Mouse (Mus musculus) retina, postnatal 7 days (tissue): ENCODE results near the gene Ryr1.

Experiments used
- DNase-seq: peaks from one replicate; pipeline ENCODE4 v3.0.0-alpha.2; 2012; ENCODE audit warnings: low read depth, low spot score

Ryr1 gene

DNA sequence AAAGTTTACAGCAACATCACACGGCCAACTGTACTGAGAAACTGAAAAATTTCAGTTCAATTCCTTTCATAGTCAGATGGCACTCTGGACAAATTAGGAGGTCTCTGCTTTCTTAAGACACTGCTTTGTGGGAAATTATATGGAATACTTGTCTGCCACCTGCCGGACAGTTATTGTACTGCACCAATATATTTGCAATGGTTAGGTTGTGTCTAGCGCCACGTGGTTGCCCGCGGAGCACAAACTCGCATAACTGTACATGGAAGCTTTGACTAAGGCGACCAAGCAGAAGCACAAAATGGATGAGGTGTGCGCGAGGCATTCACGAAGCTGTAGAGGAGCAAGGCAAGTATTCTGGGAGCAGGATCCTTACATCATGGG, 85.4 kb downstream of the Ryr1 start:
- peak; percentile 84 for DNase-seq

DNA sequence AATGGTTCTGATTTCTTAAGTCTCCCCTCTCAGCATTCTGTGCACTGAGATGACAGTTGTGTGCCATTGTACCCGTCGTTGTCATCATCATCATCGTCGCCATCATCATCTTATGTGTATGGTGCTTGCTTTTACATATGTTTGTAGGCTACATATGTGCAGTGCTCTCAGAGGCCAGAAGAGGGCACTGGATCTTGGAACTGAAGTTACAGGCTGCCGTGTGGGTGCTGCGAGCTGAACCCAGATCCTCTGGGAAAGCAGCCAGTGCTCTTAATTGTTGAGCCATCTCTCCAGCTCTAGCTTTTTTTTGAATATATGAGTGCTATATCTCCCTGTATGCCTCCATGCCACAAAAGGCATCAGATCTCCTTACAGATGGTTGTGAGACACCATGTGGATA, 87.7 kb downstream of the Ryr1 start:
- no peak for DNase-seq

DNA sequence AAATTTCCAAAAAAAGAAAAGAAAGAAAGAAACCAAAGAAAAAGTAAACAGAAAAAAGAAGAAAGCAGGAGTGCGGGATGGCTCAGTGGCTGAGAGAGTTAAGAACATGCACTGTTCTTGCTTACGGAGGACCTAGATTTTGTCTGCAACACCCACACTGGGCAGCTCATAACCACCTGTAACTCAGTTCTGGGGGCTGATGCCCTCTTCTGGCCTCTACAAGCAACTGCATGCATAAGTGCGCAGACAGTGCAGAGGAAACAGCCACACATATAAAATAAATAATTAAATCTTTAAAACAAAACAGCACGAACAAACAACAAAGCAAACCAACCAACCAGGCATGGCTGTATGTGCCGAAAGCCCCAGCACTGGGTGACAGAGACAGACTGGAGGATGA, 92.3 kb downstream of the Ryr1 start:
- no peak for DNase-seq

- DNase-seq, result no peak
Observed at GRCm38 (mm10) chr7:29031641-29032040, 93.3 kb downstream of the Ryr1 start.

DNA sequence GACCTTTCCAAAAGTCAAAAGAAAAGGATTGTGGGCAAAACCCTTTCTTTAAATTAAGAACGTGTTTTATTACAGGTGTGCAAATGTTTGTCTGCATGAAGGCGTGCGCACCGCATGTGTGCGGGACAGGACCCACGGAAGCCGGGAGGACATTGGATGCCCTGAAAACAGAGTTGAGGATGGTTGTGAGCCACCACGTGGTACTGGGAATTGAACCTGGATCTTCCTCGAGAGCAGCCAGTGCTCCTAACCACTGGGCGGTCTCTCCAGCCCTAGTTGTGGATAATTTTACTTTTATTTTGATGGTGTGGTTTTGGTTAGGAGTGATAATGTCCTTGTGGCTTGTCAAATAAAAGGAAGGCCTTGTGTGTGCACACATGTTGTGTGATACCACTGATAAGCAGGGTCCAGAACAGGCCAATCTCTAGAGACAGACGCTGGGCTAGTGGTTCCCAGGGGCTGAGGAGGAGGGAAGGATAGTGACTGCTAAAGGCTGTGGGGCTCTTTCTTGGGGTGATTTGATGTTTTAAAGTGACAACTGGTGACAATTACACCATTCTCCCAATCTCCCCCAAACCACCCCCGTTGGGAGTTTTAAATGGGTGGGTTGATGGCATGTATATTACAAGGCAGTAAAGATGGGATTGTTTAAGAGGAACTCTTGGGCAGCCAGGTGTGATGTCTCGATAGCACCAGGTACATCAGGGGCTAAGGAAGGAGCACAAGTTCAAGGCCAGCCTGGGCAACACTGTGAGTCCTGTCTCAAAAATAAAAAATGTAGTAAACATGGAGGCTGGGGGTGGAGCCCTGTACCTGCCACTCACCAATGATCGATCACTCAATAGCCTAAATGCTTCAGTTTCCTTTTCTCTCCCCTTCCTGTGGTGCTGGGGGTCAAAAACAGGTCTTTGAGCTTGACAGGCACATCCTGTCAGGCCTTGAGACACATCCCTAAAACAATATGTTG, 95.0 kb downstream of the Ryr1 start:
- no peak for DNase-seq

- no peak for DNase-seq
Observed at GRCm38 (mm10) chr7:29028761-29029160, 96.2 kb downstream of the Ryr1 start.

- DNase-seq, result peak; percentile 37
Observed at GRCm38 (mm10) chr7:29026811-29027210, 98.2 kb downstream of the Ryr1 start.

- DNase-seq, result no peak
Observed at GRCm38 (mm10) chr7:29026195-29026594, 98.8 kb downstream of the Ryr1 start.

DNA sequence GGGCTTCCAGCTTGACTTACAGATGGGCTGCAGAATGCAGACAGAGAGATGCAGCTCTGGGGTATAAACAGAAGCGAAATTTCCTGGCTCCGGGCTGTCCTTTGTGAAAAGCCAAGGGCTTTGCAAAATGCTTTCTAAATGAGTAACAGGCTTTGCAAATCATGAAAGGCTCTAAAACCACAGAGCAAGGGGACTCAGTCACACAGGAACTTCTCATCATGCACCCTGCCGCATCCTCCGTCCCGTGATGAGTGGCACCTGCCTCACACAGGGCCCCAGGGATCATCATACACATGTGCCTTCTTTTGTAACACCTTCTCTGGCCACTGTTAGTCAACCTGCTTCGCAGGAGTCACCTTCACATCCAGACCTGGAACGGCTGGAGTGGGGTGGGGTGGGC, 99.4 kb downstream of the Ryr1 start:
- no peak for DNase-seq

GRCm38 (mm10) chr7:29023514-29023913, 101.5 kb downstream of the Ryr1 start:
- DNase-seq, result no peak

- no peak for DNase-seq
Observed at GRCm38 (mm10) chr7:29022479-29022878, 102.5 kb downstream of the Ryr1 start.

DNA sequence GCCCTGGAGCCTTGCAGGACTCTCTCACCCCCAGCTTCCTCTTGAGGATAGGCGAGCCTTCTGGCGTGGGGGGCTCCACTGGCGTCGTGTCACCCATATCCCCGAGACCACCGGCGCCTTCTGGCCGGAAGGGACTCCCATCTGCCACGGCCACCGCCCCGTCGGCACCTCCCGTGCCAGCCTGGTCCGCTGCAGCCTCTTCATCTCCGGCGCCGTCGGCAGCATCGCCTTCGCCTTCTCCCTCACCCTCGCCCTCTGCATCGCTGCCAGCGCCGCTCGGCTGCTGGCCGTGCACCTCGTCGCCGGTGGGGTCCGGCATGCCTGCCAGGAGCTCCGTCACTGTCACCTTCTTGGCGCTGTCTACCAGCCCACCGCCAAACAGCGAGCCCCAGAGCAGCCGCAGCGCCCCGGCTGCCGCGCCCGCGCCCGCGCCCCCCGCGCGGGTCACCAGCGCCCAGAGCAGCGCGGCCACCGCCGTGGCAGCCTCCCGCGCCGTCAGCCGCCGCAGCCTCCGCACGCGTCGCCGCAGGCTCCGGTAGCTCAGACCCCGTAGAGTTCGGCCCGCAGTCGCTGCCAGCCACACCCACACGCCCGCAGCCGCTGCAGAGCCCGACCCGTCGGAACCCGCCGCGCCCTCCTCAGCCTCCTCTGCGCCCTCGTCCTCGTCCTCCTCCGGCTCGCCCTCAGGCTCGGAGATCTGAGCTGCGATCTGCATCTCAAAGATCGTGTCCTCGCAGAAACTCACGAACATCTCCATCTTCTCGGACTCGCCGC, 105.3 kb downstream of the Ryr1 start:
- DNase-seq, result no peak

DNA sequence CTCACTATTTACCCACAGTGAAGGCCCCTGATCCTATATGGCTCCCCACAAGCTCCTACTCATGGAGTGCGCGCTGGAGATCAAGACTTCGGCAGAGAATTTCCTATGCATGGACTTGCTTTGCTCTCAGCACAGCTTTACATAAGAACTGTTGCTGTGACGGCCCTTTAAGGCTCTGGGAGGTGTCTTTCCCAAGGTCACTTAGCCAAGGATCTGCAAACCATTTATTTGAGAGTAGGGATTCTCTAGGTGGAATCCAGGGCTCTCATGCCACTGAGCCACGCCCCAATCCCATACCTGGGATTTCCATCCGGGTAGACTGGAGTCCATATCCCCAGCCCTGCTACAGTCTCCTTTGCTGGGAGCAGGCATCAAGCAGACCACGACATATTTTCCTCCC, 107.8 kb downstream of the Ryr1 start:
- DNase-seq, result no peak

- no peak for DNase-seq
Observed at GRCm38 (mm10) chr7:29016440-29016839, 108.5 kb downstream of the Ryr1 start.

- no peak for DNase-seq
Observed at GRCm38 (mm10) chr7:29014984-29015383, 110.0 kb downstream of the Ryr1 start.

DNA sequence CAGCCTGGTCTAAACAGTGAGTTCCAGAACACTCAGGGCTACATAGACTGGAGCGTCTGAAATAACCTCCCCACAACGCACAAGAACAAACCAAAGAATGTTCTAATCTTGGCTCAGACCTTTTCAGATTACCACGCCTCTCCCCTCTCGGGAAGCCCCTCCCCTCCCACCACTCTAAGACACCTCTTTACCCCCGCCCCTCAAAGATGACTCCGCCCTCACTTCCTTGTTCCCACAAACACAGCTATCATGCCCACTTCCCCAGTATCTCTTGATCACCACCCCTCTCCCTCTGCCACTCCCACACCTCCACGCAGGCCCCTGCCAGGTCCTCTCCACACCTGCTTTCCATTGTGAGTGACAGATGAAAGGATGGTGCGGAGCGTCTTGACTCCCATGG, 116.3 kb downstream of the Ryr1 start:
- no peak for DNase-seq

- DNase-seq, result no peak
Observed at GRCm38 (mm10) chr7:29008171-29008570, 116.8 kb downstream of the Ryr1 start.

GRCm38 (mm10) chr7:29007224-29008101, 117.5 kb downstream of the Ryr1 start:
- no peak for DNase-seq

- DNase-seq, result no peak
Observed at GRCm38 (mm10) chr7:29000651-29001605, 124.1 kb downstream of the Ryr1 start.

DNA sequence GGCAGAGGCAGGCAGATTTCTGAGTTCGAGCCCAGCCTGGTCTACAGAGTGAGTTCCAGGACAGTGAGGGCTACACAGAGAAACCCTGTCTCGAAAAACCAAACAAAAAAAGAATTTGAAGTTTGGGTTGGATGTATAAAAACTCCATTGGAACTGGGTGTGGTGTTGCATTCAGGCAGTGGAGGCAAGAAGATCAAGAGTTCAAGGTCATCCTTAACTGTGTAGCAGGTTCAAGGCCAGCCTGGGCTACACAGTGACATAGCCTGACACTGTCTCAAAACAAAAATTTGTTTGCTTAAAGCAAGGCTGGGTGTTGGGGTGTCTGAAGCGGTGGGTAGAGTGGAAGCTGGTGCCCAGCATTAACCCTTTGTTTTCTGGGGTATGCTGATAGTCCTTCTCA, 131.6 kb downstream of the Ryr1 start:
- no peak for DNase-seq

GRCm38 (mm10) chr7:28992997-28993396, 132.0 kb downstream of the Ryr1 start:
- no peak for DNase-seq
